Mouse (Mus musculus) left cerebral cortex, postnatal 25 days (tissue): ENCODE measurements around the gene Zscan21. TPM values are rescaled to one million over a fixed set of nuclear protein-coding genes. Genes with fewer than 3 reads are reported as not detected.

Experiments
- DNase-seq, 2 experiments: peaks; one replicate each; pipeline ENCODE4 v3.0.0; 2022; ENCODE audit warnings: low spot score in 2 of 2, mixed read lengths in 1 of 2
- intact Hi-C: fragments of 180-260 bp; cut with DNase I; formaldehyde crosslinking; loops from one replicate; pipeline ENCODE4 v1.15.1; 2025
- microRNA-seq, 2 experiments: library from miRNA; unstranded; fragments of <30 nt; microRNA quantifications; one replicate each; pipeline ENCODE4 v1.2.0; 2022
- total RNA-seq, 2 experiments: library from RNA; stranded (reverse); gene quantifications; 2 replicates each; pipeline ENCODE4 v1.2.3; 2021

The Zscan21 gene
- total RNA-seq, 2 experiments from 2014 or later = 16.4 to 16.6 TPM

- DNase-seq = no peak
- intact Hi-C loops = loop anchor here (5.0 kb wide), 1 partner anchor 386 kb away; the partner anchor contains the start of genes Mepce and Zcwpw1
These were observed 56.5 kb downstream of the Zscan21 start for GRCm38 (mm10) chr5:138173217-138173616.

Small RNAs within 50 kb of the gene (microRNA-seq; reads per million reads assigned to microRNA genes)
- gene Mir106b (528 to 530 reads per million in 2 experiments), gene Mir25 (59.5 to 78.7 reads per million in 2 experiments), gene Mir93 (1,718 to 1,821 reads per million in 2 experiments)

Other genes with a start within 250 kb of the Zscan21 start
- gene Pilrb2, start 245.1 kb upstream of the Zscan21 start, total RNA-seq = not detected
- under 1 TPM; 0.11 to 0.18 TPM for gene Cyp3a13, start 195.3 kb upstream of the Zscan21 start, total RNA-seq
- 10 to 100 TPM; 16.3 to 22.4 TPM for gene Gjc3, start 153.8 kb upstream of the Zscan21 start, total RNA-seq
- gene Azgp1, start 135.4 kb upstream of the Zscan21 start, total RNA-seq = not detected
- gene Smok3a, start 95.6 kb upstream of the Zscan21 start, total RNA-seq = not detected
- gene Smok3b, start 95.5 kb upstream of the Zscan21 start, total RNA-seq = not detected
- gene Smok3c, start 63.7 kb upstream of the Zscan21 start, total RNA-seq = not detected
- 10 to 100 TPM; 39.4 to 40.5 TPM for gene Zkscan1, start 31.8 kb upstream of the Zscan21 start, total RNA-seq
- 10 to 100 TPM; 11.5 to 16.9 TPM for gene Zfp113, start 38.8 kb downstream of the Zscan21 start, total RNA-seq
- gene Cops6, start 44.2 kb downstream of the Zscan21 start, total RNA-seq = 100 to 1,000 TPM; 130 to 133 TPM
- 10 to 100 TPM; 22.9 to 23.4 TPM for gene Ap4m1, start 55.1 kb downstream of the Zscan21 start, total RNA-seq
- 10 to 100 TPM; 11.7 to 13.7 TPM for gene Mcm7, start 55.5 kb downstream of the Zscan21 start, total RNA-seq
- gene Taf6, start 70.5 kb downstream of the Zscan21 start, total RNA-seq = 10 to 100 TPM; 39.3 to 42.0 TPM
- 10 to 100 TPM; 15.6 to 16.9 TPM for gene Cnpy4, start 70.6 kb downstream of the Zscan21 start, total RNA-seq
- gene Mblac1, start 77.4 kb downstream of the Zscan21 start, total RNA-seq = 10 to 100 TPM in 1 of 2 experiments, 1 to 10 TPM in 1; 8.9 to 10.3 TPM
- under 1 TPM in 1 of 2 experiments, not detected in 1; 0.23 TPM for gene Nxpe5, start 109.0 kb downstream of the Zscan21 start, total RNA-seq
- 10 to 100 TPM; 56.9 to 59.8 TPM for gene Lamtor4, start 138.6 kb downstream of the Zscan21 start, total RNA-seq
- 10 to 100 TPM; 62.2 to 65.8 TPM for gene BC037034, start 147.1 kb downstream of the Zscan21 start, total RNA-seq
- gene Gal3st4, start 155.9 kb downstream of the Zscan21 start, total RNA-seq = 1 to 10 TPM; 3.5 to 3.6 TPM
- gene Gm43720, start 163.1 kb downstream of the Zscan21 start, total RNA-seq = under 1 TPM in 1 of 2 experiments, not detected in 1; 0.09 TPM
- gene Gpc2, start 163.1 kb downstream of the Zscan21 start, total RNA-seq = 1 to 10 TPM; 1.3 to 2.1 TPM
- 1 to 10 TPM in 1 of 2 experiments, under 1 TPM in 1; 0.57 to 1.1 TPM for gene Stag3, start 163.3 kb downstream of the Zscan21 start, total RNA-seq
- not detected for gene Pvrig, start 225.1 kb downstream of the Zscan21 start, total RNA-seq